Mouse (Mus musculus) megakaryocyte-erythroid progenitor cell, adult 5-6 weeks (primary cell): ENCODE results near the gene Gucy2c. TPM values are rescaled to one million over a fixed set of nuclear protein-coding genes. Genes with fewer than 3 reads are reported as not detected.

Experiments used
- total RNA-seq, 2 experiments: library from RNA; stranded (forward) in 1 of 2; stranded (reverse) in 1 of 2; fragments of 200-1000, 215-1000 nt in 1 of 2; fragments of >200 nt in 1 of 2; fragmentation: Nextera tagmentation in 1 of 2; gene quantifications; 2 replicates each; pipeline ENCODE4 v1.2.3; 2014 to 2017

Gene Gucy2c
- total RNA-seq, 2 experiments from 2014 or later: not detected

Other genes with a start within 250 kb of the Gucy2c start
- gene Plbd1, start 119.8 kb downstream of the Gucy2c start, total RNA-seq (2014; fragmentation: Nextera tagmentation): 2.1 TPM in 1 of 2 replicates, not detected in the other
- 4.1 and 7.1 TPM in 2 replicates for gene Plbd1, start 119.8 kb downstream of the Gucy2c start, total RNA-seq (2017)
- gene Hist4h4, start 22.6 kb upstream of the Gucy2c start, total RNA-seq (2014; fragmentation: Nextera tagmentation): 28.8 and 33.6 TPM in 2 replicates
- 19.2 and 39.0 TPM in 2 replicates for gene Hist4h4, start 22.6 kb upstream of the Gucy2c start, total RNA-seq (2017)
- 38.7 and 39.4 TPM in 2 replicates for gene H2afj, start 26.5 kb upstream of the Gucy2c start, total RNA-seq (2014; fragmentation: Nextera tagmentation)
- gene H2afj, start 26.5 kb upstream of the Gucy2c start, total RNA-seq (2017): 43.2 and 73.2 TPM in 2 replicates
- gene BC049715, start 45.9 kb upstream of the Gucy2c start, total RNA-seq (2014; fragmentation: Nextera tagmentation): 0.96 and 1.2 TPM in 2 replicates
- gene BC049715, start 45.9 kb upstream of the Gucy2c start, total RNA-seq (2017): 1.0 and 2.5 TPM in 2 replicates
- gene Wbp11, start 46.5 kb upstream of the Gucy2c start, total RNA-seq (2014; fragmentation: Nextera tagmentation): 122 and 137 TPM in 2 replicates
- gene Wbp11, start 46.5 kb upstream of the Gucy2c start, total RNA-seq (2017): 57.0 and 70.7 TPM in 2 replicates
- gene Smco3, start 53.7 kb upstream of the Gucy2c start, total RNA-seq (2014; fragmentation: Nextera tagmentation): 1.1 TPM in 1 of 2 replicates, not detected in the other
- 1.2 TPM in 1 of 2 replicates, not detected in the other for gene Smco3, start 53.7 kb upstream of the Gucy2c start, total RNA-seq (2017)
- 9.9 and 10.7 TPM in 2 replicates for gene Art4, start 76.0 kb upstream of the Gucy2c start, total RNA-seq (2014; fragmentation: Nextera tagmentation)
- gene Art4, start 76.0 kb upstream of the Gucy2c start, total RNA-seq (2017): 26.4 and 28.1 TPM in 2 replicates
- not detected in 2 replicates for gene Mgp, start 94.1 kb upstream of the Gucy2c start, total RNA-seq (2014; fragmentation: Nextera tagmentation)
- not detected in 2 replicates for gene Mgp, start 94.1 kb upstream of the Gucy2c start, total RNA-seq (2017)
- 1.6 and 2.3 TPM in 2 replicates for gene Erp27, start 140.4 kb upstream of the Gucy2c start, total RNA-seq (2014; fragmentation: Nextera tagmentation)
- not detected in 2 replicates for gene Erp27, start 140.4 kb upstream of the Gucy2c start, total RNA-seq (2017)
- gene Pde6h, start 142.1 kb upstream of the Gucy2c start, total RNA-seq (2014; fragmentation: Nextera tagmentation): 3.1 TPM in 1 of 2 replicates, not detected in the other
- not detected in 2 replicates for gene Pde6h, start 142.1 kb upstream of the Gucy2c start, total RNA-seq (2017)
- 207 and 252 TPM in 2 replicates for gene Arhgdib, start 160.1 kb upstream of the Gucy2c start, total RNA-seq (2014; fragmentation: Nextera tagmentation)
- gene Arhgdib, start 160.1 kb upstream of the Gucy2c start, total RNA-seq (2017): 203 and 254 TPM in 2 replicates